Mouse (Mus musculus): ENCODE results near the gene Fbxo40. TPM values are rescaled to one million over a fixed set of nuclear protein-coding genes. Genes with fewer than 3 reads are reported as not detected.
A peak's percentile ranks its signal among the peaks of the same experiment; 100 is the strongest.

Gene Fbxo40
- polyA plus RNA-seq, 1 experiment from 2014 or later = 0.29 TPM

- Histone ChIP-seq H3K4me3 (replicated peaks) (no peak overlapping the region), H3K9me3 (replicated peaks) (no peaks in the 10 kb centered on the region), H3K9ac (no peak overlapping the region), H3K4me1 (no peaks in the 10 kb centered on the region), H3K4me2 (replicated peaks) (peak overlapping the region; percentile 31), H3K27ac (replicated peaks) (no peak overlapping the region), H3K36me3 (no peaks in the 10 kb centered on the region), H3K27me3 (no peaks in the 10 kb centered on the region)
- ATAC-seq (ENCODE audit: insufficient number of reproducible peaks, low FRiP score, low TSS enrichment, low read depth) = peak; percentile 69; the same call in 1 of the 2 replicates
- 17% methylated on average over 8 of the region's 8 CpGs for WGBS
Measured at GRCm38 (mm10) chr16:36989493-36989892, 774 bp downstream of the Fbxo40 start.

GRCm38 (mm10) chr16:36988066-36988465 lies 2.2 kb downstream of the Fbxo40 start:
- no peak overlapping the region for H3K4me3 ChIP-seq (replicated peaks)
- no peak overlapping the region for H3K27ac ChIP-seq (replicated peaks)
- no peaks in the 10 kb centered on the region for H3K4me1 ChIP-seq
- no peak for ATAC-seq (ENCODE audit: insufficient number of reproducible peaks, low FRiP score, low TSS enrichment, low read depth)
- no peaks in the 10 kb centered on the region for H3K36me3 ChIP-seq
- H3K9me3 ChIP-seq (replicated peaks) = no peaks in the 10 kb centered on the region
- H3K9ac ChIP-seq = no peak overlapping the region
- H3K4me2 ChIP-seq (replicated peaks) = no peak overlapping the region
- no peaks in the 10 kb centered on the region for H3K27me3 ChIP-seq

- no peak overlapping the region for H3K9ac ChIP-seq
- no peaks in the 10 kb centered on the region for H3K27me3 ChIP-seq
- H3K4me1 ChIP-seq = no peaks in the 10 kb centered on the region
- H3K4me2 ChIP-seq (replicated peaks) = no peak overlapping the region
- 55% methylated on average over 2 of the region's 2 CpGs for WGBS
- no peaks in the 10 kb centered on the region for H3K36me3 ChIP-seq
- no peak overlapping the region for H3K27ac ChIP-seq (replicated peaks)
- H3K9me3 ChIP-seq (replicated peaks) = no peaks in the 10 kb centered on the region
- no peak for ATAC-seq (ENCODE audit: insufficient number of reproducible peaks, low FRiP score, low TSS enrichment, low read depth)
- no peak overlapping the region for H3K4me3 ChIP-seq (replicated peaks)
Measured at GRCm38 (mm10) chr16:36987399-36987798, 2.9 kb downstream of the Fbxo40 start.

GRCm38 (mm10) chr16:36985636-36986042 lies 4.6 kb downstream of the Fbxo40 start:
- H3K4me1 ChIP-seq = no peaks in the 10 kb centered on the region
- 56% methylated on average over 5 of the region's 5 CpGs for WGBS
- no peak overlapping the region for H3K4me2 ChIP-seq (replicated peaks)
- H3K9ac ChIP-seq = no peak overlapping the region
- H3K27me3 ChIP-seq = no peaks in the 10 kb centered on the region
- H3K27ac ChIP-seq (replicated peaks) = no peak overlapping the region
- no peaks in the 10 kb centered on the region for H3K9me3 ChIP-seq (replicated peaks)
- ATAC-seq (ENCODE audit: insufficient number of reproducible peaks, low FRiP score, low TSS enrichment, low read depth) = no peak
- H3K36me3 ChIP-seq = no peaks in the 10 kb centered on the region
- H3K4me3 ChIP-seq (replicated peaks) = no peak overlapping the region

- Histone ChIP-seq H3K36me3 (no peaks in the 10 kb centered on the region), H3K4me3 (replicated peaks) (no peak overlapping the region), H3K4me2 (replicated peaks) (no peak overlapping the region), H3K27me3 (no peaks in the 10 kb centered on the region), H3K9me3 (replicated peaks) (no peaks in the 10 kb centered on the region), H3K4me1 (no peaks in the 10 kb centered on the region), H3K27ac (replicated peaks) (no peak overlapping the region), H3K9ac (no peak overlapping the region)
- WGBS = 83% methylated on average over 1 of the region's 1 CpGs
- ATAC-seq (ENCODE audit: insufficient number of reproducible peaks, low FRiP score, low TSS enrichment, low read depth) = no peak
Measured at GRCm38 (mm10) chr16:36983796-36984195, 6.5 kb downstream of the Fbxo40 start.

GRCm38 (mm10) chr16:36979127-36979526 lies 11.1 kb downstream of the Fbxo40 start:
- no peak for ATAC-seq (ENCODE audit: insufficient number of reproducible peaks, low FRiP score, low TSS enrichment, low read depth)
- Histone ChIP-seq H3K9me3 (replicated peaks) (no peaks in the 10 kb centered on the region), H3K9ac (no peak overlapping the region), H3K4me3 (replicated peaks) (no peak overlapping the region), H3K36me3 (no peaks in the 10 kb centered on the region), H3K4me2 (replicated peaks) (no peak overlapping the region), H3K27ac (replicated peaks) (no peak overlapping the region), H3K4me1 (no peaks in the 10 kb centered on the region), H3K27me3 (no peaks in the 10 kb centered on the region)
- 90% methylated on average over 2 of the region's 2 CpGs for WGBS

- Histone ChIP-seq H3K9ac (no peak overlapping the region), H3K27me3 (no peaks in the 10 kb centered on the region), H3K36me3 (no peaks in the 10 kb centered on the region), H3K4me3 (replicated peaks) (no peak overlapping the region), H3K4me1 (no peaks in the 10 kb centered on the region), H3K27ac (replicated peaks) (no peak overlapping the region), H3K4me2 (replicated peaks) (no peak overlapping the region), H3K9me3 (replicated peaks) (no peaks in the 10 kb centered on the region)
- no peak for ATAC-seq (ENCODE audit: insufficient number of reproducible peaks, low FRiP score, low TSS enrichment, low read depth)
- WGBS = 76% methylated on average over 4 of the region's 4 CpGs
Measured at GRCm38 (mm10) chr16:36963415-36963814, 26.9 kb downstream of the Fbxo40 start.

GRCm38 (mm10) chr16:36955106-36955505 lies 35.2 kb downstream of the Fbxo40 start:
- no peaks in the 10 kb centered on the region for H3K4me1 ChIP-seq
- H3K9me3 ChIP-seq (replicated peaks) = no peaks in the 10 kb centered on the region
- H3K9ac ChIP-seq = no peak overlapping the region
- WGBS = 64% methylated on average over 11 of the region's 11 CpGs
- no peaks in the 10 kb centered on the region for H3K27me3 ChIP-seq
- H3K4me2 ChIP-seq (replicated peaks) = no peak overlapping the region
- H3K27ac ChIP-seq (replicated peaks) = no peak overlapping the region
- no peak for ATAC-seq (ENCODE audit: insufficient number of reproducible peaks, low FRiP score, low TSS enrichment, low read depth)
- H3K36me3 ChIP-seq = no peaks in the 10 kb centered on the region
- H3K4me3 ChIP-seq (replicated peaks) = no peak overlapping the region

- H3K9me3 ChIP-seq (replicated peaks) = no peaks in the 10 kb centered on the region
- H3K27me3 ChIP-seq = no peaks in the 10 kb centered on the region
- no peaks in the 10 kb centered on the region for H3K4me1 ChIP-seq
- ATAC-seq (ENCODE audit: insufficient number of reproducible peaks, low FRiP score, low TSS enrichment, low read depth) = no peak
- H3K4me2 ChIP-seq (replicated peaks) = no peak overlapping the region
- H3K4me3 ChIP-seq (replicated peaks) = no peak overlapping the region
- no peak overlapping the region for H3K27ac ChIP-seq (replicated peaks)
- H3K9ac ChIP-seq = no peak overlapping the region
- WGBS = 60% methylated on average over 4 of the region's 4 CpGs
- H3K36me3 ChIP-seq = no peaks in the 10 kb centered on the region
Measured at GRCm38 (mm10) chr16:36951029-36951428, 39.2 kb downstream of the Fbxo40 start.

- no peaks in the 10 kb centered on the region for H3K27me3 ChIP-seq
- no peak for ATAC-seq (ENCODE audit: insufficient number of reproducible peaks, low FRiP score, low TSS enrichment, low read depth)
- H3K4me1 ChIP-seq = no peaks in the 10 kb centered on the region
- no peaks in the 10 kb centered on the region for H3K9me3 ChIP-seq (replicated peaks)
- H3K27ac ChIP-seq (replicated peaks) = no peak overlapping the region
- no peaks in the 10 kb centered on the region for H3K36me3 ChIP-seq
- WGBS = 66% methylated on average over 8 of the region's 8 CpGs
- H3K9ac ChIP-seq = no peak overlapping the region
- no peak overlapping the region for H3K4me2 ChIP-seq (replicated peaks)
- H3K4me3 ChIP-seq (replicated peaks) = no peak overlapping the region
Measured at GRCm38 (mm10) chr16:36949614-36950336, 40.5 kb downstream of the Fbxo40 start.

- no peaks in the 10 kb centered on the region for H3K36me3 ChIP-seq
- H3K27me3 ChIP-seq = no peaks in the 10 kb centered on the region
- no peak overlapping the region for H3K4me3 ChIP-seq (replicated peaks)
- no peak overlapping the region for H3K27ac ChIP-seq (replicated peaks)
- H3K9ac ChIP-seq = no peak overlapping the region
- WGBS = 67% methylated on average over 4 of the region's 4 CpGs
- H3K4me1 ChIP-seq = no peaks in the 10 kb centered on the region
- no peaks in the 10 kb centered on the region for H3K9me3 ChIP-seq (replicated peaks)
- no peak overlapping the region for H3K4me2 ChIP-seq (replicated peaks)
- no peak for ATAC-seq (ENCODE audit: insufficient number of reproducible peaks, low FRiP score, low TSS enrichment, low read depth)
Measured at GRCm38 (mm10) chr16:36947646-36948197, 42.5 kb downstream of the Fbxo40 start.
